Mouse (Mus musculus) small intestine, adult 2 months (tissue): Measurements from ENCODE around the gene Fgd3.

Experiments used
- CTCF ChIP-seq: fragments of 200-500 bp; IDR thresholded peaks from 2 replicates; pipeline ENCODE4 v1.5.1; 2012; ENCODE audit warnings: low read depth, mild to moderate bottlenecking, control low read depth, inconsistent platforms, low read length, moderate library complexity, mixed read lengths; ENCODE audit not compliant: insufficient replicate concordance, insufficient read length; ENCODE audit errors: extremely low read depth
- POLR2A ChIP-seq: fragments of 200-500 bp; IDR thresholded peaks from 2 replicates; pipeline ENCODE4 v1.6.1; 2012; ENCODE audit warnings: low read depth, mild to moderate bottlenecking, control low read depth, inconsistent platforms, low read length, moderate library complexity

- TF ChIP-seq CTCF: no peak
- no peak for TF ChIP-seq POLR2A
Measured at GRCm38 (mm10) chr13:49358184-49358583, 38.1 kb upstream of the Fgd3 start.
